Mouse (Mus musculus): ENCODE measurements around the gene Ush2a. TPM values are rescaled to one million over a fixed set of nuclear protein-coding genes. Genes with fewer than 3 reads are reported as not detected.
A peak's percentile ranks its signal among the peaks of the same experiment; 100 is the strongest.

Ush2a gene
- polyA plus RNA-seq, 1 experiment from 2014 or later, result not detected

GRCm38 (mm10) chr1:188726937-188727336, 465.1 kb downstream of the Ush2a start:
- 74% methylated on average over 6 of the region's 6 CpGs for WGBS (ENCODE audit: insufficient replicate concordance)
- H3K9me3 ChIP-seq (replicated peaks), result no peaks in the 10 kb centered on the region
- no peak for DNase-seq
- H3K4me3 ChIP-seq (replicated peaks), result no peak overlapping the region
- no peaks in the 10 kb centered on the region for H3K4me1 ChIP-seq (replicated peaks)
- no peak overlapping the region for H3K4me2 ChIP-seq
- H3K9ac ChIP-seq, result no peak overlapping the region
- H3K27me3 ChIP-seq, result no peaks in the 10 kb centered on the region
- no peak for ATAC-seq (ENCODE audit: low read depth)
- H3K36me3 ChIP-seq, result no peaks in the 10 kb centered on the region
- H3K27ac ChIP-seq, result no peak overlapping the region

DNA sequence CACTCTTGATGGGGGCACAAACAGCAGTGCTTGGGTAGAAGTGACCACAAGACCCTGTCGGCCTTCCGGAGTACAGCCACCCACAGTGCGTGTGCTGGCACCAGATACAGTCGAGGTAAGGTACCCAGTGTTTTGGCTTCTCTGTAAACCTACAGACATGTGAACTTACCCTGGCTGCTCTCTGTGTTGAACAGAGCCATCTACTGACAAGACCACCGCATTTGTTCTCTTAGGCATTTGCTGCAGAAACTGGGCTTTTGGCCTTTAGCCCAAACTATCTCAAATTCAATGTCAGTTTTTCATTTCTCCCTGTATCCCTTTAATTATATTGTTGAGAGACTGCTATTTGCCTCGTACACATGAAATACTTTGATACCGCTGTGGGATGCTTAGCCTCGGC, 466.8 kb downstream of the Ush2a start:
- no peak for ATAC-seq (ENCODE audit: low read depth)

DNA sequence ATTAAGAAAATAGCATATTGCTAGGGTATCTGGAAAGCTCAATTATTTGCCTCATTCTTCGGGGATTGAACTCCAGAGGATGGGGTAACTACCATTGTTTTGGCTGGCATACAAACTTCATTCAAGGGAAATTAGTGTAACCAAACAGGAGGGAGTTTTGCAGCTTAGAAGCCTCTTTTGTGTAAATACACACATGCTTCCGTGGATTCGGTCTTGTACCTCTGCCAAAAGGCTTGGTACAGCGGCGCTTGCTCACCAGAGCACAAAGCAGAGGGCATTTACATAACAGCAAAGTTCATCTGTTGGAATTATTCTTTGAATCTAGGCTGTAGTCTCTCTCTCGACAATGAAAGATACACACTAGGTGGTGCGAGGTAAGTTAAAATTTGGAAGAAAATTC, 467.4 kb downstream of the Ush2a start:
- no peaks in the 10 kb centered on the region for H3K4me1 ChIP-seq (replicated peaks)
- H3K4me2 ChIP-seq, result no peak overlapping the region
- no peaks in the 10 kb centered on the region for H3K27me3 ChIP-seq
- H3K4me3 ChIP-seq (replicated peaks), result no peak overlapping the region
- 72% methylated on average over 7 of the region's 7 CpGs for WGBS (ENCODE audit: insufficient replicate concordance)
- ATAC-seq (ENCODE audit: low read depth) (no peak), DNase-seq (no peak)
- no peaks in the 10 kb centered on the region for H3K36me3 ChIP-seq
- H3K9me3 ChIP-seq (replicated peaks), result no peaks in the 10 kb centered on the region
- no peak overlapping the region for H3K9ac ChIP-seq
- H3K27ac ChIP-seq, result no peak overlapping the region

More for the DNA sequence above, 466.8 kb downstream of the Ush2a start:
- Histone ChIP-seq H3K4me1 (replicated peaks) (no peaks in the 10 kb centered on the region), H3K36me3 (no peaks in the 10 kb centered on the region), H3K9me3 (replicated peaks) (no peaks in the 10 kb centered on the region), H3K4me2 (no peak overlapping the region), H3K27ac (no peak overlapping the region), H3K4me3 (replicated peaks) (no peak overlapping the region), H3K9ac (no peak overlapping the region), H3K27me3 (no peaks in the 10 kb centered on the region)
- WGBS (ENCODE audit: insufficient replicate concordance), result 74% methylated on average over 8 of the region's 8 CpGs
- no peak for DNase-seq

- no peak overlapping the region for H3K27ac ChIP-seq
- no peaks in the 10 kb centered on the region for H3K27me3 ChIP-seq
- no peaks in the 10 kb centered on the region for H3K36me3 ChIP-seq
- H3K4me1 ChIP-seq (replicated peaks), result no peaks in the 10 kb centered on the region
- H3K9me3 ChIP-seq (replicated peaks), result no peaks in the 10 kb centered on the region
- DNase-seq, result no peak
- ATAC-seq (ENCODE audit: low read depth), result no peak
- no peak overlapping the region for H3K4me2 ChIP-seq
- no peak overlapping the region for H3K9ac ChIP-seq
- 54% methylated on average over 7 of the region's 7 CpGs for WGBS (ENCODE audit: insufficient replicate concordance)
- H3K4me3 ChIP-seq (replicated peaks), result no peak overlapping the region
Observed at GRCm38 (mm10) chr1:188734741-188735266, 473.0 kb downstream of the Ush2a start.

DNA sequence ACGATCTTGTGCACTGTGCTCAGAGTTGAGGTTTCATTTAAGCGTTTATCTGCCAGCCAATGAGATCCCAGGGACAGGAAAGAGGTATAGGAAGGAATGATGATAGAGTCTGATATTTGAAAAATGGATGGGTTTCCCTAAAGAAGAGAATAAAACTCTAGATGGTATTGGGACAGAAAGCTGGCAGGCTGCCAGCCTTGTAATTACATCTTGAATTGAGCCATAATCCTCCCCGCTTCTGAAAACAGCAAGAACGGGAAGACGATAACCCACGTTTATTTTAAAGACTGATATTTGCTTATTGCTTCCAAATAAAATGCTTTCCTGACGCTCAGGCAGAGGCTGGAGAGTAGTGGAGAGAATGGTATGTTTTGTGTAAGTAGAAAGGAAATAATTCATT, 481.1 kb downstream of the Ush2a start:
- no peak overlapping the region for H3K27ac ChIP-seq
- no peak overlapping the region for H3K4me3 ChIP-seq (replicated peaks)
- DNase-seq (no peak), ATAC-seq (ENCODE audit: low read depth) (no peak)
- no peak overlapping the region for H3K9ac ChIP-seq
- no peaks in the 10 kb centered on the region for H3K36me3 ChIP-seq
- H3K4me1 ChIP-seq (replicated peaks), result no peaks in the 10 kb centered on the region
- no peaks in the 10 kb centered on the region for H3K9me3 ChIP-seq (replicated peaks)
- no peak overlapping the region for H3K4me2 ChIP-seq
- H3K27me3 ChIP-seq, result no peaks in the 10 kb centered on the region
- 60% methylated on average over 7 of the region's 7 CpGs for WGBS (ENCODE audit: insufficient replicate concordance)

DNA sequence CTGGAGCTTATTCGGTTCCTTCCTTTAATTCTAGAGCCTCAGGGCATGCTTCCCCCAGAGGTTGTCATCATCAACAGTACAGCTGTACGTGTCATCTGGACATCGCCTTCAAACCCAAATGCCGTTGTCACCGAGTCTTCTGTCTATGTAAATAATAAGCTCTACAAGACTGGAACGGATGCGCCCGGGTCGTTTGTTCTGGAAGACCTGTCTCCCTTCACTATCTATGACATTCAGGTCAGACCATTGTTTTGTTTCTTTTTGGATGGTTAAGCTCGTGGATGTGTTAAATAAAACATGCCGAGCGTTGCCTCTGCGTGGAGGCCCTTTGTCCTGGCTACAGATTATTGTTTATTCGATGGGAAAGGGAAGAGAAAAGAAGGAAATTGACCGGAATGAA, 493.2 kb downstream of the Ush2a start:
- no peak overlapping the region for H3K4me3 ChIP-seq (replicated peaks)
- no peaks in the 10 kb centered on the region for H3K27me3 ChIP-seq
- no peak for DNase-seq
- no peaks in the 10 kb centered on the region for H3K9me3 ChIP-seq (replicated peaks)
- no peaks in the 10 kb centered on the region for H3K36me3 ChIP-seq
- H3K27ac ChIP-seq, result no peak overlapping the region
- no peak overlapping the region for H3K4me2 ChIP-seq
- ATAC-seq (ENCODE audit: low read depth), result no peak
- 76% methylated on average over 15 of the region's 15 CpGs for WGBS (ENCODE audit: insufficient replicate concordance)
- no peaks in the 10 kb centered on the region for H3K4me1 ChIP-seq (replicated peaks)
- no peak overlapping the region for H3K9ac ChIP-seq

DNA sequence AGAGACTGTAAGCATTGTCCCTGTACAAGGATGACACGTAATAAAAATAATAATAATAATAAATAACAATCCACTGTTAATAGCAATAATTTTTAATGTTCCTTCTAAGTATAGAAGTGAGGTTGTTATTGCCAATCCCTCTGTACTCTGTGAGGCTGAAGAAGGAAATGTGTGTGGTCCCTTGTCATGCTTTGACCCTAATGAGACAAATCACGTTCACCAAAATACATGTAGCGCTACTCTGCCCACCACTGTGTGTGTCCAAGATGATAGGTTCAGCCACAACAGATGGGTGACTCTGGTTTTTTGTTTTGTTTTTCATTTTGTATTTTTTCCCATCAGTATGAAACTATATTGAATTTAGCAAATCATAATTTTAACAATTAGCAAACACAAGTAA, 498.7 kb downstream of the Ush2a start:
- 68% methylated on average over 3 of the region's 3 CpGs for WGBS (ENCODE audit: insufficient replicate concordance)
- Histone ChIP-seq H3K36me3 (no peaks in the 10 kb centered on the region), H3K27me3 (no peaks in the 10 kb centered on the region), H3K4me1 (replicated peaks) (no peaks in the 10 kb centered on the region), H3K9me3 (replicated peaks) (no peaks in the 10 kb centered on the region), H3K9ac (no peak overlapping the region), H3K4me3 (replicated peaks) (no peak overlapping the region), H3K4me2 (no peak overlapping the region), H3K27ac (no peak overlapping the region)
- ATAC-seq (ENCODE audit: low read depth) (no peak), DNase-seq (no peak)

GRCm38 (mm10) chr1:188762463-188762862, 500.6 kb downstream of the Ush2a start:
- H3K36me3 ChIP-seq, result no peaks in the 10 kb centered on the region
- H3K27ac ChIP-seq, result no peak overlapping the region
- no peaks in the 10 kb centered on the region for H3K4me1 ChIP-seq (replicated peaks)
- no peaks in the 10 kb centered on the region for H3K27me3 ChIP-seq
- no peak overlapping the region for H3K4me3 ChIP-seq (replicated peaks)
- no peak overlapping the region for H3K9ac ChIP-seq
- DNase-seq, result no peak
- ATAC-seq (ENCODE audit: low read depth), result no peak
- H3K9me3 ChIP-seq (replicated peaks), result no peaks in the 10 kb centered on the region
- WGBS (ENCODE audit: insufficient replicate concordance), result 63% methylated on average over 6 of the region's 6 CpGs
- no peak overlapping the region for H3K4me2 ChIP-seq

- no peak for ATAC-seq (ENCODE audit: low read depth)
- Histone ChIP-seq H3K4me3 (replicated peaks) (no peak overlapping the region), H3K4me1 (replicated peaks) (no peaks in the 10 kb centered on the region), H3K27ac (no peak overlapping the region), H3K4me2 (no peak overlapping the region), H3K36me3 (no peaks in the 10 kb centered on the region), H3K9ac (no peak overlapping the region), H3K27me3 (no peaks in the 10 kb centered on the region), H3K9me3 (replicated peaks) (no peaks in the 10 kb centered on the region)
- DNase-seq, result no peak
- 58% methylated on average over 3 of the region's 3 CpGs for WGBS (ENCODE audit: insufficient replicate concordance)
Observed at GRCm38 (mm10) chr1:188763761-188764160, 501.9 kb downstream of the Ush2a start.

DNA sequence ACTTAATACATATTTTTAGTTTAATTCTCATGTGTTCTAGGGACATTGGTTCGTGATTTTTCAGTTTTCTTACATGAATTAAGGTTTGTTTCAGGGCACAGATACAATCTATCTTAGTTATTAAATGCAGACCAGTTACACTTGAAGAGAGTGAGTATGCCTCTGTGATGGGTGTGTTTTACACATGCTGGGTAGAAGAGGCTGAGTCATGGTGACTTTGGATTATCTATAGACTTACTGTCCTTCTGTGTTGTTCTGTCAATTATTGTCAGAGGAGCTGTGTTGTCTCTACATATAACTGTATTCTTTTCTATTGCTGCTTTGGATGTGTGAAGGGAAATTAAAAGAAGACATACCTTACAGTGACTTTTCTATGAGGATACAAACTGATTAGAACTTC, 509.0 kb downstream of the Ush2a start:
- Histone ChIP-seq H3K4me1 (replicated peaks) (no peaks in the 10 kb centered on the region), H3K9me3 (replicated peaks) (no peaks in the 10 kb centered on the region), H3K4me2 (no peak overlapping the region), H3K27me3 (no peaks in the 10 kb centered on the region), H3K36me3 (no peaks in the 10 kb centered on the region), H3K9ac (no peak overlapping the region), H3K4me3 (replicated peaks) (no peak overlapping the region), H3K27ac (no peak overlapping the region)
- DNase-seq (no peak), ATAC-seq (ENCODE audit: low read depth) (peak; percentile 86)
- 62% methylated on average over 1 of the region's 1 CpGs for WGBS (ENCODE audit: insufficient replicate concordance)

GRCm38 (mm10) chr1:188772516-188773229, 510.9 kb downstream of the Ush2a start:
- Histone ChIP-seq H3K27me3 (no peaks in the 10 kb centered on the region), H3K4me1 (replicated peaks) (no peaks in the 10 kb centered on the region), H3K36me3 (no peaks in the 10 kb centered on the region), H3K27ac (no peak overlapping the region), H3K9ac (no peak overlapping the region), H3K4me2 (no peak overlapping the region), H3K4me3 (replicated peaks) (no peak overlapping the region), H3K9me3 (replicated peaks) (no peaks in the 10 kb centered on the region)
- WGBS (ENCODE audit: insufficient replicate concordance), result 70% methylated on average over 7 of the region's 7 CpGs
- DNase-seq, result no peak
- no peak for ATAC-seq (ENCODE audit: low read depth)

DNA sequence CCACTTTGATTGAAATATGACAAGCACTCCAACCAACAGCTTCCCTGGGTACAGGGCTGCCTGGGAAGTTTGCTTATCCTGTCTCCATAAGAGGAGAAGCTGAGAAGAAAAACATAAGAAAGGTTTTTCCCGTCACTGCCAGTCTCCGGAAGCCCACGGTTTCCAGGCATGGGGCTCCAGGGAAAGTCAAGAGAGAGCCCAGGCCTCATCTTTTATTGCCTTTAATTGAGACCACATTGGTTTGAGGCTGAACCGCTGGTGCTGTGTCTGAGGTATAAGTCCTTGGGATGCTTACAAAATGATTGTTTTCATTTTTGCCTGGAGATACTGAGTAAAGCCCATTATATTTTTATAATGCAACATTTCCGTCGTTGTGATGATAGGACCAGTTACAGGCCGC, 511.8 kb downstream of the Ush2a start:
- H3K4me3 ChIP-seq (replicated peaks), result no peak overlapping the region
- no peaks in the 10 kb centered on the region for H3K36me3 ChIP-seq
- H3K27me3 ChIP-seq, result no peaks in the 10 kb centered on the region
- H3K4me2 ChIP-seq, result no peak overlapping the region
- H3K9ac ChIP-seq, result no peak overlapping the region
- no peaks in the 10 kb centered on the region for H3K9me3 ChIP-seq (replicated peaks)
- 80% methylated on average over 7 of the region's 7 CpGs for WGBS (ENCODE audit: insufficient replicate concordance)
- H3K4me1 ChIP-seq (replicated peaks), result no peaks in the 10 kb centered on the region
- DNase-seq, result no peak
- no peak overlapping the region for H3K27ac ChIP-seq
- no peak for ATAC-seq (ENCODE audit: low read depth)
